Comparison of ENCODE assay signal across 28 mouse cellular contexts in the genomic region with DNA sequence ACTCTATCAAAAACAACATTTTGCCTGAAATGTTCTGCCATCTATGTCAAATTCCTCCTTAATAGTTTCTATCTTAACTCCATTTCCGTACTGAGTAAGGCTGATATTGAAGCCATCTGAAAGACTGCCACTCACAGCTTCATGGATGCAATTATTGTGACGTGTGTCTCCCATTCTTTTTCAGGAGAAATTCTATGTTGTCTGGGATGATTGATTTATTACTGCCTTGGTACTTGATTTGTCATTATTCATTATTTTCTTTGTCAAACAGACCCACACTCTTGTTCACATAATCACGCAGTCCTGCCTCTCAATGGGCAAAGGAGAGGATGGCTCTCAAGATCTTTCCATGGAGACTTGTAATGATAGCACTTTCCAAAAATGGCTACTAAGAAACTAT.
"Had no signal": no experiment of that assay in that cellular context is flagged by ENCODE, and none has a peak within 500 bp of the region (broad histone marks: within the 10 kb centered on the region; RNA-seq: fewer than 3 reads in every experiment).

No protein-coding gene starts in this region.

- H3K27me3 ChIP-seq: heart, embryonic 12.5 days; hindbrain, embryonic 13.5 days; hindbrain, embryonic 15.5 days; kidney, embryonic 15.5 days; limb, embryonic 12.5 days; liver, embryonic 13.5 days; liver, embryonic 15.5 days had no signal

- H3K4me2 ChIP-seq: heart, embryonic 12.5 days; hindbrain, embryonic 13.5 days; hindbrain, embryonic 15.5 days; kidney, embryonic 15.5 days; limb, embryonic 12.5 days; liver, embryonic 11.5 days; liver, embryonic 13.5 days; liver, embryonic 15.5 days had no signal

- H3K9ac ChIP-seq: heart, embryonic 12.5 days; hindbrain, embryonic 13.5 days; hindbrain, embryonic 15.5 days; kidney, embryonic 15.5 days; limb, embryonic 12.5 days; liver, embryonic 13.5 days; liver, embryonic 15.5 days had no signal

- H3K9me3 ChIP-seq: heart, embryonic 10.5 days; heart, embryonic 12.5 days; hindbrain, embryonic 10.5 days; hindbrain, embryonic 13.5 days; hindbrain, embryonic 15.5 days; kidney, embryonic 15.5 days; limb, embryonic 10.5 days; limb, embryonic 12.5 days; liver, embryonic 13.5 days; liver, embryonic 15.5 days had no signal

- H3K4me3 ChIP-seq: gastrocnemius, adult 2 months; heart, embryonic 10.5 days; heart, embryonic 12.5 days; hindbrain, embryonic 10.5 days; hindbrain, embryonic 13.5 days; hindbrain, embryonic 15.5 days; kidney, embryonic 15.5 days; layer of hippocampus, adult 2 months; left cerebral cortex, adult 2 months; limb, embryonic 10.5 days; limb, embryonic 12.5 days; liver, embryonic 13.5 days; liver, embryonic 15.5 days had no signal

- ATAC-seq: hindbrain, postnatal 0 days; intestine, embryonic 16.5 days had no signal

- H3K4me1 ChIP-seq: heart, embryonic 10.5 days; heart, embryonic 12.5 days; hindbrain, embryonic 10.5 days; hindbrain, embryonic 13.5 days; hindbrain, embryonic 15.5 days; kidney, embryonic 15.5 days; limb, embryonic 10.5 days; limb, embryonic 12.5 days; liver, embryonic 13.5 days; liver, embryonic 15.5 days had no signal

- H3K36me3 ChIP-seq: heart, embryonic 10.5 days; heart, embryonic 12.5 days; hindbrain, embryonic 10.5 days; hindbrain, embryonic 13.5 days; hindbrain, embryonic 15.5 days; kidney, embryonic 15.5 days; limb, embryonic 10.5 days; limb, embryonic 12.5 days; liver, embryonic 13.5 days; liver, embryonic 15.5 days had no signal

- H3K27ac ChIP-seq: gastrocnemius, adult 2 months; heart, embryonic 10.5 days; hindbrain, embryonic 10.5 days; hindbrain, embryonic 13.5 days; hindbrain, embryonic 15.5 days; hindbrain, postnatal 0 days; kidney, embryonic 15.5 days; kidney, postnatal 0 days; layer of hippocampus, adult 2 months; left cerebral cortex, adult 2 months; limb, embryonic 10.5 days; limb, embryonic 12.5 days; liver, embryonic 13.5 days; liver, embryonic 15.5 days had no signal

- DNase-seq: gastrocnemius, adult 2 months; gastrocnemius, postnatal 10 days; gastrocnemius, postnatal 25 days; heart, adult 18-20 months; heart, postnatal 10 days; heart, postnatal 4 days; kidney, adult 11 months; kidney, adult 2 months; kidney, adult 9 months; kidney, postnatal 25 days; kidney, postnatal 4 days; liver; liver, embryonic 13.5 days had no signal
